ENCODE assay signal across 22 mouse cellular contexts in genomic region chr14:100665361-100665955, GRCm38 (mm10).
A peak's percentile ranks its signal among the peaks of the same experiment; 100 is the strongest.
DNase-seq lines count a peak whose midpoint lies in the region; ATAC-seq and TF ChIP-seq lines count a peak whose summit lies in the region.
"Had no signal": no experiment of that assay in that cellular context is flagged by ENCODE, and none has a peak within 500 bp of the region (broad histone marks: within the 10 kb centered on the region; RNA-seq: fewer than 3 reads in every experiment).

No protein-coding gene starts in this region.

- peak overlapping the region; percentile 11; the same call in 1 of the 2 replicates for H3K4me2 ChIP-seq in hindbrain, embryonic 13.5 days
- H3K4me2 ChIP-seq in forebrain, embryonic 16.5 days (ENCODE audit: low read length): peak overlapping the region; percentile 7; the same call in 1 of the 2 replicates
- H3K4me2 ChIP-seq in midbrain, embryonic 16.5 days (ENCODE audit: low read length): peak overlapping the region; percentile 23; the same call in 1 of the 2 replicates
- H3K4me2 ChIP-seq: embryonic facial prominence, embryonic 12.5 days; heart, embryonic 15.5 days; intestine, embryonic 15.5 days; kidney, embryonic 15.5 days; liver, embryonic 12.5 days; stomach, embryonic 15.5 days had no signal

- H3K4me3 ChIP-seq in hindbrain, embryonic 13.5 days: no peak overlapping the region
- no peak overlapping the region for H3K4me3 ChIP-seq in hindbrain, embryonic 10.5 days
- H3K4me3 ChIP-seq in forebrain, embryonic 16.5 days (replicated peaks; ENCODE audit: low read length): no peak overlapping the region
- no peak overlapping the region for H3K4me3 ChIP-seq in midbrain, embryonic 16.5 days (ENCODE audit: low read depth, low read length)
- H3K4me3 ChIP-seq: embryonic facial prominence, embryonic 12.5 days; erythroblast, embryonic 14.5 days; heart, embryonic 15.5 days; intestine, embryonic 15.5 days; kidney, embryonic 15.5 days; liver, embryonic 12.5 days; stomach, embryonic 15.5 days had no signal

- H3K9ac ChIP-seq in hindbrain, embryonic 13.5 days: no peak overlapping the region
- no peak overlapping the region for H3K9ac ChIP-seq in forebrain, embryonic 16.5 days (replicated peaks; ENCODE audit: low read depth, low read length)
- no peak overlapping the region for H3K9ac ChIP-seq in midbrain, embryonic 16.5 days (ENCODE audit: low read depth, low read length)
- H3K9ac ChIP-seq: embryonic facial prominence, embryonic 12.5 days; heart, embryonic 15.5 days; intestine, embryonic 15.5 days; kidney, embryonic 15.5 days; liver, embryonic 12.5 days; stomach, embryonic 15.5 days had no signal

- TF ChIP-seq CTCF in brain, embryonic 14.5 days (IDR thresholded peaks at IDR 0.05; ENCODE audit: borderline replicate concordance, extremely low read depth, insufficient read depth, insufficient read length): no peak

- H3K36me3 ChIP-seq in hindbrain, embryonic 13.5 days: no peaks in the 10 kb centered on the region
- no peaks in the 10 kb centered on the region for H3K36me3 ChIP-seq in hindbrain, embryonic 10.5 days
- H3K36me3 ChIP-seq in forebrain, embryonic 16.5 days (ENCODE audit: control insufficient read depth, insufficient read depth): no peaks in the 10 kb centered on the region
- no peaks in the 10 kb centered on the region for H3K36me3 ChIP-seq in midbrain, embryonic 16.5 days (ENCODE audit: control insufficient read depth, insufficient read depth, low read length)
- H3K36me3 ChIP-seq: embryonic facial prominence, embryonic 12.5 days; heart, embryonic 15.5 days; intestine, embryonic 15.5 days; kidney, embryonic 15.5 days; liver, embryonic 12.5 days; stomach, embryonic 15.5 days had no signal

- H3K4me1 ChIP-seq in hindbrain, embryonic 13.5 days (replicated peaks): peaks cover 5% of the 10 kb centered on the region; the same call in 1 of the 2 replicates
- peaks cover 15% of the 10 kb centered on the region for H3K4me1 ChIP-seq in hindbrain, embryonic 10.5 days (replicated peaks)
- H3K4me1 ChIP-seq in forebrain, embryonic 16.5 days (replicated peaks; ENCODE audit: control insufficient read depth, insufficient read depth, low read length): peaks cover 5% of the 10 kb centered on the region; the same call in 1 of the 2 replicates
- peaks cover 4% of the 10 kb centered on the region; the same call in 1 of the 2 replicates for H3K4me1 ChIP-seq in midbrain, embryonic 16.5 days (ENCODE audit: control insufficient read depth, insufficient read depth, low read length)
- H3K4me1 ChIP-seq: embryonic facial prominence, embryonic 12.5 days; heart, embryonic 15.5 days; intestine, embryonic 15.5 days; kidney, embryonic 15.5 days; liver, embryonic 12.5 days; stomach, embryonic 15.5 days had no signal

- no peaks in the 10 kb centered on the region for H3K9me3 ChIP-seq in hindbrain, embryonic 13.5 days
- H3K9me3 ChIP-seq in hindbrain, embryonic 10.5 days: no peaks in the 10 kb centered on the region
- H3K9me3 ChIP-seq in forebrain, embryonic 16.5 days (ENCODE audit: control insufficient read depth, low read length): no peaks in the 10 kb centered on the region
- no peaks in the 10 kb centered on the region for H3K9me3 ChIP-seq in midbrain, embryonic 16.5 days (replicated peaks; ENCODE audit: control insufficient read depth, low read length, poor library complexity, severe bottlenecking)
- H3K9me3 ChIP-seq: embryonic facial prominence, embryonic 12.5 days; heart, embryonic 15.5 days; intestine, embryonic 15.5 days; kidney, embryonic 15.5 days; liver, embryonic 12.5 days; stomach, embryonic 15.5 days had no signal

- DNase-seq in hindbrain, embryonic 10.5 days (ENCODE audit: low spot score): no peak
- DNase-seq in brain, embryonic 14.5 days (ENCODE audit: low read depth): peak; percentile 78
- DNase-seq in ovary, postnatal 14 days (ENCODE audit: low spot score): no peak
- DNase-seq in gastrocnemius, postnatal 25 days: no peak
- DNase-seq: B cell, adult 2 months; cerebellum, adult 9-10 months; gastrocnemius, postnatal 36 days; heart, postnatal 4 days; lung, adult 2 months; lung, postnatal 36 days; right cerebral cortex, postnatal 25 days; thymus, adult 2 months had no signal

- ATAC-seq in hindbrain, embryonic 13.5 days (ENCODE audit: low FRiP score): no peak
- peak; percentile 61; the same call in 1 of the 2 replicates for ATAC-seq in forebrain, embryonic 16.5 days
- ATAC-seq in midbrain, embryonic 16.5 days: 0 out of 2 replicates have a peak, but pooled peaks have one; percentile 64
- ATAC-seq: intestine, embryonic 15.5 days; liver, embryonic 12.5 days had no signal

- 20% methylated on average over 9 of the region's 9 CpGs for WGBS in hindbrain, embryonic 13.5 days
- 34% methylated on average over 9 of the region's 9 CpGs for WGBS in hindbrain, embryonic 10.5 days
- 15% methylated on average over 9 of the region's 9 CpGs for WGBS in forebrain, embryonic 16.5 days
- WGBS in midbrain, embryonic 16.5 days: 21% methylated on average over 9 of the region's 9 CpGs

- H3K27ac ChIP-seq in hindbrain, embryonic 13.5 days: peak overlapping the region; percentile 3; the same call in 1 of the 2 replicates
- no peak overlapping the region for H3K27ac ChIP-seq in hindbrain, embryonic 10.5 days
- H3K27ac ChIP-seq in forebrain, embryonic 16.5 days (ENCODE audit: low read length): no peak overlapping the region
- no peak overlapping the region for H3K27ac ChIP-seq in midbrain, embryonic 16.5 days (ENCODE audit: low read length)
- H3K27ac ChIP-seq: embryonic facial prominence, embryonic 12.5 days; heart, embryonic 15.5 days; intestine, embryonic 15.5 days; kidney, embryonic 15.5 days; liver, embryonic 12.5 days; stomach, embryonic 15.5 days had no signal

- no peaks in the 10 kb centered on the region for H3K27me3 ChIP-seq in hindbrain, embryonic 13.5 days
- H3K27me3 ChIP-seq in hindbrain, embryonic 10.5 days (ENCODE audit: insufficient read depth, poor library complexity, severe bottlenecking): no peaks in the 10 kb centered on the region
- no peaks in the 10 kb centered on the region for H3K27me3 ChIP-seq in forebrain, embryonic 16.5 days (replicated peaks; ENCODE audit: control insufficient read depth, insufficient read depth, low read length)
- no peaks in the 10 kb centered on the region for H3K27me3 ChIP-seq in midbrain, embryonic 16.5 days (ENCODE audit: control insufficient read depth, insufficient read depth, low read depth, low read length)
- H3K27me3 ChIP-seq: embryonic facial prominence, embryonic 12.5 days; heart, embryonic 15.5 days; intestine, embryonic 15.5 days; kidney, embryonic 15.5 days; liver, embryonic 12.5 days; stomach, embryonic 15.5 days had no signal

- no peak for TF ChIP-seq POLR2A in brain, embryonic 14.5 days (IDR thresholded peaks at IDR 0.05; ENCODE audit: borderline replicate concordance, extremely low read depth, insufficient read depth, insufficient read length, poor library complexity, severe bottlenecking)
